Mouse (Mus musculus): Measurements from ENCODE around the gene Kctd18. TPM values are rescaled to one million over a fixed set of nuclear protein-coding genes. Genes with fewer than 3 reads are reported as not detected.

Kctd18 gene
- polyA plus RNA-seq (2015; fragmentation: Illumina TruSeq; extraction: RNeasy Lipid Tissue Mini Kit (QIAGEN cat#74804); ENCODE audit: insufficient read depth, low replicate concordance) = 37.3 TPM

DNA sequence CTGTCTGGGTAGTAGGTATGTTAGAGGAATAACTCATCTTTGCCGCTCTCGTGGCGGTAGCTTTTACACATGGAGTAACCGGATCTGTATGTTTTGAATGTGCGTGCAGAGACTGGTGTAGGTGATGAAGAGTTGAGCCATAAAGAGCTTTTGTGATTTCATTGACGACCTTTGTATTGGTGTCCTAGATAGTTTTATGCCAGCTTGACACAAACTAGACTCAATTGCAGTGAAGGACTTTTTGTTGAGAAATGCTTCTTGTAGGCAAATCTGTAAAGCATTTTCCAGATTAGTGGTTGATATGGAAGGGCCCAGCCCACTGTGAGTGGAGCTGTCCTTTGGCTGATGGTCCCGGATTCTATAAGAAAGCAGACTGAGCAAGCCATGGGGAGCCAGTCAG is at the start of gene Kctd18:
Gene Kctd18, minus strand, starts transcription at position 101 of the 400 bp plus-strand sequence.

GRCm38 (mm10) chr1:58029636-58030117 is 10.9 kb upstream of the Kctd18 start, which contains the start of gene Aox1:
Gene Aox1, plus strand, starts transcription at chr1:58029931.

DNA sequence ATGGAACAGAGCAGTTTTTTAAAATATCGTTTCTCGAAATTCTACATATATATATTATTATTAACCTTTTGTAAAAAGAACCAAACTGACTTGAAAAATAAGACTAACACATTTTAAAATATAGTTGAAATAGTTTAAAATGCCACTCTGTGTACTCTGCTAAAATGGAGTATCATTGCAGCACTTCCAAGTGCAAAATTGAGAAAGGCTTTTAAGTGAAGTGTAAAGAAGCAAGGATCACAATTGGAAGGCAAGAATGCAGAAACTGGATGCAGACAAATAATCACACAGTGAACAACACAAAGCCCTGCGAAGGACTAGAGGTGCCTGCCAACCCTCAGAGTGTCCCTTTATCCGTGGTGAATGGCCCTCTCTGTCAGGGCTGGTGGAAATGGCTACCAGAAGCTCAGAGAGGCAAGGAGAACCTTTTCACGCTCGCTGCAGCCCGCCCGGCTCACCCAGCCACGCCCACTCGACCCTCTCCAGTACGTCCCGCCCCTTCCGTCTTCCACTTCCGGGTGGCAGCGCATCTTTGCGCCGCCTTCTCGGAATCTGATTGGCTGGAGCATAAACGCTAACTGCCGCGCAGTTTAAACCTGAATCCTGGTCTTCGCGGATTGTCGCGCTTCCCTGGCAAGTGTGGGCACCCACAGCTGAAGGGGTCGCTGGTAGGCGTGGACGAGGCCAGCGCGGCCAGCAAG is 23.2 kb downstream of the Kctd18 start, which contains the start of gene Sgo2a:
Gene Sgo2a, plus strand, starts transcription at position 540 of the 701 bp plus-strand sequence.

Other genes starting within 250 kb of the Kctd18 start
- gene Spats2l, start 244.8 kb downstream of the Kctd18 start, polyA plus RNA-seq (2015; fragmentation: Illumina TruSeq; extraction: RNeasy Lipid Tissue Mini Kit (QIAGEN cat#74804); ENCODE audit: insufficient read depth, low replicate concordance) = 3.4 TPM
- gene Sgo2a, start 23.0 kb downstream of the Kctd18 start, polyA plus RNA-seq (2015; fragmentation: Illumina TruSeq; extraction: RNeasy Lipid Tissue Mini Kit (QIAGEN cat#74804); ENCODE audit: insufficient read depth, low replicate concordance) = 4.6 TPM
- 2.1 TPM for gene Aox1, start 11.0 kb upstream of the Kctd18 start, polyA plus RNA-seq (2015; fragmentation: Illumina TruSeq; extraction: RNeasy Lipid Tissue Mini Kit (QIAGEN cat#74804); ENCODE audit: insufficient read depth, low replicate concordance)
- 0.88 TPM for gene Aox3, start 94.2 kb upstream of the Kctd18 start, polyA plus RNA-seq (2015; fragmentation: Illumina TruSeq; extraction: RNeasy Lipid Tissue Mini Kit (QIAGEN cat#74804); ENCODE audit: insufficient read depth, low replicate concordance)
- gene Aox4, start 191.4 kb upstream of the Kctd18 start, polyA plus RNA-seq (2015; fragmentation: Illumina TruSeq; extraction: RNeasy Lipid Tissue Mini Kit (QIAGEN cat#74804); ENCODE audit: insufficient read depth, low replicate concordance) = 0.15 TPM

All from spleen, adult 10 weeks (tissue).